Comparison of ENCODE assay signal across 22 mouse cellular contexts in genomic region chr1:79561186-79561585, GRCm38 (mm10).
DNase-seq lines count a peak whose midpoint lies in the region; ATAC-seq and TF ChIP-seq lines count a peak whose summit lies in the region.
"Had no signal": no experiment of that assay in that cellular context is flagged by ENCODE, and none has a peak within 500 bp of the region (broad histone marks: within the 10 kb centered on the region; RNA-seq: fewer than 3 reads in every experiment).

No protein-coding gene starts in this region.

- no peak overlapping the region for H3K4me3 ChIP-seq in lung, embryonic 16.5 days (ENCODE audit: low read length)
- H3K4me3 ChIP-seq in CH12.LX (replicated peaks in 1 of 3; ENCODE audit: low read depth in 2 of 3, low read length in 2 of 3, poor library complexity in 1 of 3): no peak overlapping the region
- H3K4me3 ChIP-seq in brown adipose tissue, adult 24 weeks (ENCODE audit: insufficient read depth, low read depth, low read length): no peak overlapping the region
- H3K4me3 ChIP-seq in stomach, postnatal 0 days (ENCODE audit: low read depth, low read length): no peak overlapping the region
- H3K4me3 ChIP-seq: embryonic facial prominence, embryonic 10.5 days; erythroblast, embryonic 14.5 days; hindbrain, embryonic 10.5 days; intestine, embryonic 15.5 days; limb, embryonic 10.5 days; liver, embryonic 12.5 days; midbrain, embryonic 15.5 days; neural tube, embryonic 12.5 days had no signal

- TF ChIP-seq POLR2A in CH12.LX (IDR thresholded peaks at IDR 0.05; ENCODE audit: low read depth, low read length): no peak

- no peak overlapping the region for H3K9ac ChIP-seq in lung, embryonic 16.5 days (ENCODE audit: low read length)
- no peak overlapping the region for H3K9ac ChIP-seq in CH12.LX (ENCODE audit: insufficient read depth, low read depth)
- H3K9ac ChIP-seq in stomach, postnatal 0 days (ENCODE audit: low read length): no peak overlapping the region
- H3K9ac ChIP-seq: intestine, embryonic 15.5 days; liver, embryonic 12.5 days; midbrain, embryonic 15.5 days; neural tube, embryonic 12.5 days had no signal

- H3K27ac ChIP-seq in lung, embryonic 16.5 days (ENCODE audit: low read length): no peak overlapping the region
- H3K27ac ChIP-seq in CH12.LX (ENCODE audit: insufficient read depth, low read depth): no peak overlapping the region
- H3K27ac ChIP-seq in brown adipose tissue, adult 24 weeks (replicated peaks; ENCODE audit: low read depth, low read length): peak overlapping the region; percentile 81
- H3K27ac ChIP-seq in stomach, postnatal 0 days (replicated peaks): no peak overlapping the region
- H3K27ac ChIP-seq: embryonic facial prominence, embryonic 10.5 days; hindbrain, embryonic 10.5 days; intestine, embryonic 15.5 days; limb, embryonic 10.5 days; liver, embryonic 12.5 days; macrophage; midbrain, embryonic 15.5 days; neural tube, embryonic 12.5 days had no signal

- in situ Hi-C loops in CH12.LX (cut with MboI; ENCODE audit: low pct_ligation_motif_present, low pct_unique_long_range_greater_than_20kb, low sequenced_read_pairs): no loop called here

- 44% methylated on average over 5 of the region's 5 CpGs for WGBS in lung, embryonic 16.5 days
- WGBS in stomach, postnatal 0 days: 34% methylated on average over 5 of the region's 5 CpGs

- dilution Hi-C loops in CH12.LX (cut with MboI; ENCODE audit: extremely low pct_ligation_motif_present, extremely low pct_unique_long_range_greater_than_20kb, low sequenced_read_pairs): no loop called here

- no peaks in the 10 kb centered on the region for H3K36me3 ChIP-seq in lung, embryonic 16.5 days (ENCODE audit: control insufficient read depth, insufficient read depth, low read length)
- H3K36me3 ChIP-seq in CH12.LX (replicated peaks in 1 of 2; ENCODE audit: control insufficient read depth in 1 of 2, insufficient read depth in 1 of 2, low read length in 1 of 2): no peaks in the 10 kb centered on the region
- no peaks in the 10 kb centered on the region for H3K36me3 ChIP-seq in stomach, postnatal 0 days (ENCODE audit: control insufficient read depth, insufficient read depth, low read length)
- H3K36me3 ChIP-seq: embryonic facial prominence, embryonic 10.5 days; hindbrain, embryonic 10.5 days; intestine, embryonic 15.5 days; limb, embryonic 10.5 days; liver, embryonic 12.5 days; midbrain, embryonic 15.5 days; neural tube, embryonic 12.5 days had no signal

- peak; percentile 82 for TF ChIP-seq EP300 in CH12.LX (IDR thresholded peaks at IDR 0.05; ENCODE audit: low read length)
- TF ChIP-seq EP300 in stomach, postnatal 0 days (optimal IDR thresholded peaks at IDR 0.05): no peak

- no peak for TF ChIP-seq RAD21 in CH12.LX (IDR thresholded peaks at IDR 0.05; ENCODE audit: low read depth, low read length)

- no peak overlapping the region for H3K4me2 ChIP-seq in lung, embryonic 16.5 days (ENCODE audit: low read depth, low read length)
- H3K4me2 ChIP-seq in CH12.LX (ENCODE audit: insufficient read depth, low read depth, poor library complexity, severe bottlenecking): peak overlapping the region; percentile 64
- no peak overlapping the region for H3K4me2 ChIP-seq in stomach, postnatal 0 days (replicated peaks; ENCODE audit: low read depth)
- H3K4me2 ChIP-seq: heart, embryonic 11.5 days; intestine, embryonic 15.5 days; liver, embryonic 12.5 days; midbrain, embryonic 15.5 days; neural tube, embryonic 12.5 days had no signal

- H3K79me2 ChIP-seq in CH12.LX (replicated peaks; ENCODE audit: control insufficient read depth, extremely low read depth, insufficient read depth, poor library complexity, severe bottlenecking): no peaks in the 10 kb centered on the region

- no peak for TF ChIP-seq CTCF in CH12.LX (conservative IDR thresholded peaks at IDR 0.05 in 1 of 2, IDR thresholded peaks at IDR 0.05 in 1 of 2; ENCODE audit: low read depth in 2 of 2, low read length in 2 of 2)
- no peak for TF ChIP-seq CTCF in stomach, postnatal 0 days (IDR thresholded peaks at IDR 0.05; ENCODE audit: low read depth)

- H3K4me1 ChIP-seq in lung, embryonic 16.5 days (replicated peaks; ENCODE audit: control insufficient read depth, insufficient read depth, low read length): no peaks in the 10 kb centered on the region
- peaks cover 0 to 10% of the 10 kb centered on the region in 2 experiments; a peak in 2 of 4 replicates for H3K4me1 ChIP-seq in CH12.LX (ENCODE audit: control insufficient read depth in 1 of 2, insufficient read depth in 2 of 2)
- 0 out of 2 replicates have a peak, but pooled peaks cover 2% of the 10 kb centered on the region for H3K4me1 ChIP-seq in brown adipose tissue, adult 24 weeks (ENCODE audit: control insufficient read depth, insufficient read depth, insufficient read length, low read length)
- H3K4me1 ChIP-seq in stomach, postnatal 0 days (replicated peaks; ENCODE audit: control insufficient read depth, insufficient read depth): no peaks in the 10 kb centered on the region
- H3K4me1 ChIP-seq: embryonic facial prominence, embryonic 10.5 days; hindbrain, embryonic 10.5 days; intestine, embryonic 15.5 days; limb, embryonic 10.5 days; liver, embryonic 12.5 days; midbrain, embryonic 15.5 days; neural tube, embryonic 12.5 days had no signal

- ATAC-seq in lung, embryonic 16.5 days (ENCODE audit: low read depth): 0 out of 2 replicates have a peak, but pooled peaks have one; percentile 12
- peak; percentile 85 for ATAC-seq in stomach, postnatal 0 days (ENCODE audit: low FRiP score, low TSS enrichment)
- ATAC-seq: intestine, embryonic 15.5 days; liver, embryonic 12.5 days; midbrain, embryonic 15.5 days had no signal

- H3K9me3 ChIP-seq in lung, embryonic 16.5 days (ENCODE audit: control insufficient read depth, low read length): no peaks in the 10 kb centered on the region
- H3K9me3 ChIP-seq in CH12.LX (replicated peaks; ENCODE audit: low read length): no peaks in the 10 kb centered on the region
- H3K9me3 ChIP-seq in stomach, postnatal 0 days (ENCODE audit: control insufficient read depth, low read length): no peaks in the 10 kb centered on the region
- H3K9me3 ChIP-seq: embryonic facial prominence, embryonic 10.5 days; hindbrain, embryonic 10.5 days; intestine, embryonic 15.5 days; limb, embryonic 10.5 days; liver, embryonic 12.5 days; midbrain, embryonic 15.5 days; neural tube, embryonic 12.5 days had no signal

- H3K27me3 ChIP-seq in lung, embryonic 16.5 days (ENCODE audit: control insufficient read depth, insufficient read depth, low read depth, low read length): no peaks in the 10 kb centered on the region
- no peaks in the 10 kb centered on the region for H3K27me3 ChIP-seq in CH12.LX (replicated peaks)
- no peaks in the 10 kb centered on the region for H3K27me3 ChIP-seq in stomach, postnatal 0 days (ENCODE audit: control insufficient read depth, insufficient read depth, low read length)
- H3K27me3 ChIP-seq: intestine, embryonic 15.5 days; liver, embryonic 12.5 days; midbrain, embryonic 15.5 days; neural tube, embryonic 12.5 days had no signal

- DNase-seq in lung, adult 18-20 months: no peak
- DNase-seq in CH12.LX (ENCODE audit: extremely low read depth): peak; percentile 43
- DNase-seq in stomach, postnatal 0 days (ENCODE audit: low spot score): no peak
- DNase-seq in right cerebral cortex, postnatal 36 days (ENCODE audit: low spot score in 2 of 2): no peak
- DNase-seq in spleen, postnatal 4 days (ENCODE audit: low spot score in 2 of 2): no peak
- DNase-seq: adrenal gland, postnatal 10 days; cerebellum, adult 9-11 months; gastrocnemius, postnatal 25 days; right cerebral cortex, postnatal 25 days; thymus, adult 2 months had no signal

TF ChIP-seq in CH12.LX, 34 proteins besides CTCF, POLR2A, EP300 and RAD21:
- TF ChIP-seq ELF1 (IDR thresholded peaks at IDR 0.05; ENCODE audit: low read depth, low read length) (no peak), MXI1 (IDR thresholded peaks at IDR 0.05; ENCODE audit: low read depth, low read length) (no peak), JUND (conservative IDR thresholded peaks at IDR 0.05; ENCODE audit: low read depth, low read length) (peak; percentile 86), HCFC1 (IDR thresholded peaks at IDR 0.05; ENCODE audit: low read depth, low read length) (no peak), JUN (IDR thresholded peaks at IDR 0.05; ENCODE audit: insufficient read depth, low read depth, low read length) (peak; percentile 89), TCF12 (IDR thresholded peaks at IDR 0.05; ENCODE audit: low read depth, low read length) (no peak), MEF2A (IDR thresholded peaks at IDR 0.05; ENCODE audit: borderline replicate concordance, low read depth, low read length) (no peak), ETS1 (conservative IDR thresholded peaks at IDR 0.05; ENCODE audit: low read depth, low read length) (peak; percentile 37; the same call in 1 of the 2 replicates), NELFE (IDR thresholded peaks at IDR 0.05; ENCODE audit: low read depth, low read length) (no peak), PAX5 (IDR thresholded peaks at IDR 0.05; ENCODE audit: low read length) (no peak), MAZ (IDR thresholded peaks at IDR 0.05; ENCODE audit: low read depth, low read length) (no peak), RCOR1 (conservative IDR thresholded peaks at IDR 0.05; ENCODE audit: low read depth, low read length) (no peak), IRF4 (IDR thresholded peaks at IDR 0.05; ENCODE audit: low read depth, low read length) (peak; percentile 84)
TF ChIP-seq in CH12.LX: peak in this region for 4.
